Mouse (Mus musculus) stomach, embryonic 14.5 days (tissue): ENCODE results near the gene Tbxas1. TPM values are rescaled to one million over a fixed set of nuclear protein-coding genes. Genes with fewer than 3 reads are reported as not detected.

Experiments
- ATAC-seq: fragments of 200-750 bp; cut with Nextera tagmentation; 2 replicates; pipeline ENCODE4 v1.8.0; 2017; ENCODE audit warnings: low read depth, moderate TSS enrichment; ENCODE audit not compliant: insufficient number of reproducible peaks, insufficient read depth, low FRiP score
- H3K27ac ChIP-seq: fragments of 300-500 bp; sonication (generic); 2 replicates; pipeline ENCODE4 v1.5.1; 2014; ENCODE audit warnings: mild to moderate bottlenecking, low read length, moderate library complexity, mixed read lengths
- H3K27me3 ChIP-seq: fragments of 300-500 bp; sonication (generic); 2 replicates; pipeline ENCODE4 v1.6.1; 2014; ENCODE audit warnings: low read length, control low read depth, mixed read lengths; ENCODE audit not compliant: control insufficient read depth, insufficient read depth
- H3K36me3 ChIP-seq: fragments of 300-500 bp; sonication (generic); 2 replicates; pipeline ENCODE4 v1.6.1; 2014; ENCODE audit warnings: mild to moderate bottlenecking, control low read depth, low read length, moderate library complexity, mixed read lengths; ENCODE audit not compliant: control insufficient read depth, insufficient read depth
- H3K4me1 ChIP-seq: fragments of 300-500 bp; sonication (generic); 2 replicates; pipeline ENCODE4 v1.6.1; 2014; ENCODE audit warnings: low read length, control low read depth, mixed read lengths; ENCODE audit not compliant: control insufficient read depth, insufficient read depth
- H3K4me2 ChIP-seq: fragments of 300-500 bp; sonication (generic); replicated peaks from 2 replicates; pipeline ENCODE4 v1.6.1; 2014; ENCODE audit warnings: low read depth, low read length, control low read depth
- H3K4me3 ChIP-seq: fragments of 300-500 bp; sonication (generic); 2 replicates; pipeline ENCODE4 v1.5.1; 2014; ENCODE audit warnings: low read depth, low read length, control low read depth
- H3K9ac ChIP-seq: fragments of 300-500 bp; sonication (generic); replicated peaks from 2 replicates; pipeline ENCODE4 v1.6.1; 2014; ENCODE audit warnings: low read depth, mild to moderate bottlenecking, control low read depth, low read length, moderate library complexity, mixed read lengths
- H3K9me3 ChIP-seq: fragments of 300-500 bp; sonication (generic); 2 replicates; pipeline ENCODE4 v1.6.1; 2016; ENCODE audit warnings: low read depth, low read length, control low read depth; ENCODE audit not compliant: control insufficient read depth
- WGBS: fragments of 180-500 bp; shearing (Covaris S2); extraction: QIAGEN DNeasy Blood & Tissue Kit; methylation state at CpG from one replicate; pipeline ENCODE4 v1.1.7; 2014; 5-methylcytosine and 5-hydroxymethylcytosine counted together
- polyA plus RNA-seq: library from polyadenylated mRNA; unstranded; fragments of >200 nt; fragmentation: Nextera tagmentation; extraction: Ambion mirVana; gene quantifications from 2 replicates; pipeline ENCODE4 v1.2.1, GENCODE M21; 2014

The Tbxas1 gene
- polyA plus RNA-seq, 1 experiment from 2014 or later, result 3.3 TPM

- 61% methylated on average over 6 of the region's 6 CpGs for WGBS
- no peak overlapping the region for H3K4me3 ChIP-seq
- H3K36me3 ChIP-seq, result no peaks in the 10 kb centered on the region
- ATAC-seq, result no peak
- peaks cover 3% of the 10 kb centered on the region; the same call in 1 of the 2 replicates for H3K9me3 ChIP-seq
- no peak overlapping the region for H3K4me2 ChIP-seq
- H3K27ac ChIP-seq, result no peak overlapping the region
- H3K9ac ChIP-seq, result no peak overlapping the region
- no peaks in the 10 kb centered on the region for H3K27me3 ChIP-seq
- H3K4me1 ChIP-seq, result no peaks in the 10 kb centered on the region
Observed at GRCm38 (mm10) chr6:38938421-38938820, 63.2 kb downstream of the Tbxas1 start.

- WGBS, result 78% methylated on average over 4 of the region's 4 CpGs
Observed at GRCm38 (mm10) chr6:38939096-38939495, 63.9 kb downstream of the Tbxas1 start.

GRCm38 (mm10) chr6:38941016-38941415 is 65.8 kb downstream of the Tbxas1 start:
- Histone ChIP-seq H3K4me1 (no peaks in the 10 kb centered on the region), H3K9ac (no peak overlapping the region), H3K4me3 (no peak overlapping the region), H3K36me3 (no peaks in the 10 kb centered on the region), H3K4me2 (no peak overlapping the region), H3K27me3 (no peaks in the 10 kb centered on the region), H3K27ac (no peak overlapping the region), H3K9me3 (peaks cover 3% of the 10 kb centered on the region; the same call in 1 of the 2 replicates)
- ATAC-seq, result no peak
- WGBS, result 85% methylated on average over 1 of the region's 1 CpGs

More at GRCm38 (mm10) chr6:38939096-38939495, 63.9 kb downstream of the Tbxas1 start:
- Histone ChIP-seq H3K9ac (no peak overlapping the region), H3K4me1 (no peaks in the 10 kb centered on the region), H3K9me3 (peaks cover 3% of the 10 kb centered on the region; the same call in 1 of the 2 replicates), H3K36me3 (no peaks in the 10 kb centered on the region), H3K4me2 (no peak overlapping the region), H3K27ac (no peak overlapping the region), H3K27me3 (no peaks in the 10 kb centered on the region), H3K4me3 (no peak overlapping the region)
- no peak for ATAC-seq

- H3K9ac ChIP-seq, result no peak overlapping the region
- WGBS, result 86% methylated on average over 3 of the region's 3 CpGs
- no peak overlapping the region for H3K4me3 ChIP-seq
- H3K4me2 ChIP-seq, result no peak overlapping the region
- ATAC-seq, result no peak
- no peaks in the 10 kb centered on the region for H3K4me1 ChIP-seq
- H3K9me3 ChIP-seq, result peaks cover 3% of the 10 kb centered on the region; the same call in 1 of the 2 replicates
- no peaks in the 10 kb centered on the region for H3K27me3 ChIP-seq
- no peak overlapping the region for H3K27ac ChIP-seq
- no peaks in the 10 kb centered on the region for H3K36me3 ChIP-seq
Observed at GRCm38 (mm10) chr6:38942771-38943170, 67.6 kb downstream of the Tbxas1 start.

- no peak overlapping the region for H3K27ac ChIP-seq
- H3K4me3 ChIP-seq, result no peak overlapping the region
- no peak for ATAC-seq
- no peaks in the 10 kb centered on the region for H3K27me3 ChIP-seq
- no peaks in the 10 kb centered on the region for H3K36me3 ChIP-seq
- H3K9ac ChIP-seq, result no peak overlapping the region
- no peaks in the 10 kb centered on the region for H3K4me1 ChIP-seq
- H3K9me3 ChIP-seq, result peaks cover 3% of the 10 kb centered on the region; the same call in 1 of the 2 replicates
- 70% methylated on average over 8 of the region's 8 CpGs for WGBS
- no peak overlapping the region for H3K4me2 ChIP-seq
Observed at GRCm38 (mm10) chr6:38944392-38944791, 69.2 kb downstream of the Tbxas1 start.

GRCm38 (mm10) chr6:38944826-38945225 is 69.6 kb downstream of the Tbxas1 start:
- Histone ChIP-seq H3K27me3 (no peaks in the 10 kb centered on the region), H3K36me3 (no peaks in the 10 kb centered on the region), H3K4me1 (peaks cover 1% of the 10 kb centered on the region; the same call in 1 of the 2 replicates), H3K4me2 (no peak overlapping the region), H3K9me3 (peaks cover 3% of the 10 kb centered on the region; the same call in 1 of the 2 replicates), H3K27ac (no peak overlapping the region), H3K9ac (no peak overlapping the region), H3K4me3 (no peak overlapping the region)
- 89% methylated on average over 7 of the region's 7 CpGs for WGBS
- no peak for ATAC-seq

- no peak overlapping the region for H3K4me2 ChIP-seq
- no peak overlapping the region for H3K27ac ChIP-seq
- no peak overlapping the region for H3K9ac ChIP-seq
- no peak for ATAC-seq
- 81% methylated on average over 3 of the region's 3 CpGs for WGBS
- H3K4me1 ChIP-seq, result peaks cover 6% of the 10 kb centered on the region; the same call in 1 of the 2 replicates
- no peak overlapping the region for H3K4me3 ChIP-seq
- peaks cover 3% of the 10 kb centered on the region; the same call in 1 of the 2 replicates for H3K9me3 ChIP-seq
- H3K36me3 ChIP-seq, result no peaks in the 10 kb centered on the region
- no peaks in the 10 kb centered on the region for H3K27me3 ChIP-seq
Observed at GRCm38 (mm10) chr6:38945681-38946080, 70.5 kb downstream of the Tbxas1 start.

GRCm38 (mm10) chr6:38947282-38947681 is 72.1 kb downstream of the Tbxas1 start:
- Histone ChIP-seq H3K27ac (no peak overlapping the region), H3K4me2 (no peak overlapping the region), H3K36me3 (no peaks in the 10 kb centered on the region), H3K4me1 (peaks cover 8% of the 10 kb centered on the region; the same call in 1 of the 2 replicates), H3K9ac (no peak overlapping the region), H3K9me3 (peaks cover 3% of the 10 kb centered on the region; the same call in 1 of the 2 replicates), H3K27me3 (no peaks in the 10 kb centered on the region), H3K4me3 (no peak overlapping the region)
- WGBS, result 49% methylated on average over 4 of the region's 4 CpGs
- ATAC-seq, result no peak

- H3K9ac ChIP-seq, result no peak overlapping the region
- no peak for ATAC-seq
- H3K4me3 ChIP-seq, result no peak overlapping the region
- 58% methylated on average over 5 of the region's 5 CpGs for WGBS
- peaks cover 8% of the 10 kb centered on the region; the same call in 1 of the 2 replicates for H3K4me1 ChIP-seq
- H3K27me3 ChIP-seq, result no peaks in the 10 kb centered on the region
- no peaks in the 10 kb centered on the region for H3K36me3 ChIP-seq
- H3K27ac ChIP-seq, result no peak overlapping the region; the same call in 1 of the 2 replicates
- no peak overlapping the region for H3K4me2 ChIP-seq
- no peaks in the 10 kb centered on the region for H3K9me3 ChIP-seq
Observed at GRCm38 (mm10) chr6:38949683-38950161, 74.5 kb downstream of the Tbxas1 start.
